Comparison of ENCODE assay signal across 31 mouse cellular contexts in the genomic region with DNA sequence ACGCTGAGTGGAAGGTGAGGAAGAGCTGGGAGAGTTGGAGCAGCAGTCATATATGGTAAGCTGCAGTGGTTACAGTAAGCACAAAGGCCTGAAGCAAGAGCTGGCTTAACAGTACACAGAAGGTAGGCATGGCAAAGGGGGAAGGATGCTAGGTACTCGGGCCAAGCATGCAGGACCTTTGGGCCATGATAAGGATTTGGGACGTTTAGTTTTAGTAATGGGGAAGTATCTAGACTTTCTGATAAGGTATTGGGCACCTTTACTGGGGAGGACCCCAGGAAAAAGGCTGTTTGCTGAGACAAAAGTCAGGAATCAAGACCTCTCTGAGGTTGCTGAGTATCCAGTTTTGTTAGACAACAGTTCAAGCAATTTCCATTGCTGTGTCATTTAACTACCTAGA.
"Had no signal": no experiment of that assay in that cellular context is flagged by ENCODE, and none has a peak within 500 bp of the region (broad histone marks: within the 10 kb centered on the region; RNA-seq: fewer than 3 reads in every experiment).

No protein-coding gene starts in this region.

- H3K4me1 ChIP-seq: midbrain, embryonic 12.5 days; neural tube, embryonic 12.5 days had no signal

- H3K27me3 ChIP-seq: limb, embryonic 15.5 days; liver, embryonic 12.5 days; liver, embryonic 15.5 days; lung, embryonic 15.5 days; megakaryocyte, embryonic 14.5 days; neural tube, embryonic 12.5 days had no signal

- H3K27ac ChIP-seq: limb, embryonic 10.5 days; limb, embryonic 12.5 days; limb, embryonic 13.5 days; limb, embryonic 15.5 days; liver, embryonic 14.5 days; liver, embryonic 15.5 days; lung, embryonic 15.5 days; macrophage; midbrain, embryonic 10.5 days; midbrain, embryonic 12.5 days; midbrain, embryonic 13.5 days; midbrain, embryonic 15.5 days; neural tube, embryonic 12.5 days; neural tube, embryonic 13.5 days had no signal

- H3K4me3 ChIP-seq: limb, embryonic 10.5 days; limb, embryonic 12.5 days; limb, embryonic 13.5 days; limb, embryonic 15.5 days; liver, embryonic 12.5 days; liver, embryonic 15.5 days; lung, embryonic 15.5 days; megakaryocyte, embryonic 14.5 days; midbrain, embryonic 10.5 days; midbrain, embryonic 12.5 days; midbrain, embryonic 13.5 days; midbrain, embryonic 15.5 days; myocyte; neural tube, embryonic 12.5 days; neural tube, embryonic 13.5 days had no signal

- H3K4me2 ChIP-seq: limb, embryonic 12.5 days; limb, embryonic 13.5 days; limb, embryonic 15.5 days; liver, embryonic 12.5 days; liver, embryonic 15.5 days; lung, embryonic 14.5 days; lung, embryonic 15.5 days; midbrain, embryonic 11.5 days; midbrain, embryonic 12.5 days; midbrain, embryonic 13.5 days; midbrain, embryonic 15.5 days; neural tube, embryonic 12.5 days; neural tube, embryonic 13.5 days had no signal

- H3K9ac ChIP-seq: limb, embryonic 12.5 days; limb, embryonic 13.5 days; limb, embryonic 15.5 days; liver, embryonic 12.5 days; liver, embryonic 14.5 days; liver, embryonic 15.5 days; liver, postnatal 0 days; lung, embryonic 14.5 days; lung, embryonic 15.5 days; midbrain, embryonic 12.5 days; midbrain, embryonic 13.5 days; midbrain, embryonic 15.5 days; neural tube, embryonic 12.5 days; neural tube, embryonic 13.5 days had no signal

- H3K9me3 ChIP-seq: limb, embryonic 10.5 days; limb, embryonic 12.5 days; limb, embryonic 13.5 days; limb, embryonic 15.5 days; liver, embryonic 12.5 days; liver, embryonic 15.5 days; lung, embryonic 15.5 days; megakaryocyte, embryonic 14.5 days; midbrain, embryonic 10.5 days; midbrain, embryonic 12.5 days; midbrain, embryonic 13.5 days; midbrain, embryonic 15.5 days; neural tube, embryonic 12.5 days; neural tube, embryonic 13.5 days had no signal

- ATAC-seq: liver, embryonic 12.5 days; liver, postnatal 0 days; lung, postnatal 0 days; midbrain, embryonic 13.5 days; midbrain, embryonic 15.5 days; midbrain, embryonic 16.5 days had no signal

- DNase-seq: left cerebral cortex, postnatal 4 days; liver; liver, postnatal 0 days; lung, adult 18-20 months; lung, adult 2 months; lung, embryonic 14.5 days; lung, postnatal 10 days; lung, postnatal 14 days; lung, postnatal 36 days; lung, postnatal 4 days; midbrain, embryonic 14.5 days had no signal

- H3K36me3 ChIP-seq: limb, embryonic 10.5 days; limb, embryonic 12.5 days; limb, embryonic 13.5 days; limb, embryonic 15.5 days; liver, embryonic 12.5 days; liver, embryonic 15.5 days; lung, embryonic 15.5 days; midbrain, embryonic 10.5 days; midbrain, embryonic 12.5 days; midbrain, embryonic 13.5 days; midbrain, embryonic 15.5 days; neural tube, embryonic 12.5 days; neural tube, embryonic 13.5 days had no signal
